Mouse (Mus musculus) heart, postnatal 14 days (tissue): Measurements from ENCODE around the gene Il31ra. TPM values are rescaled to one million over a fixed set of nuclear protein-coding genes. Genes with fewer than 3 reads are reported as not detected.
"Not testable (repeated sequence)": the region's sequence is repeated elsewhere in the genome, so short reads cannot be mapped to it uniquely, and the experiment has no call there.

Source experiments
- DNase-seq, 2 experiments: peaks; one replicate each; pipeline ENCODE4 v3.0.0; 2021 to 2022
- intact Hi-C: fragments of 180-260 bp; cut with DNase I; formaldehyde crosslinking; loops from one replicate; pipeline ENCODE4 v1.15.1; 2025
- long read RNA-seq, 2 experiments: library from polyadenylated mRNA; stranded (forward); transcript quantifications; one replicate each; pipeline ENCODE4 v2.0.0; 2021
- total RNA-seq, 2 experiments: library from RNA; stranded (reverse); gene quantifications; 2 replicates each; pipeline ENCODE4 v1.2.3; 2021

Gene Il31ra
- total RNA-seq, result under 1 TPM in 1 of 2 experiments, not detected in 1; 0.07 TPM
- long read RNA-seq, experiment 1, result 0 reads
- long read RNA-seq, experiment 2, result 0 reads

DNA sequence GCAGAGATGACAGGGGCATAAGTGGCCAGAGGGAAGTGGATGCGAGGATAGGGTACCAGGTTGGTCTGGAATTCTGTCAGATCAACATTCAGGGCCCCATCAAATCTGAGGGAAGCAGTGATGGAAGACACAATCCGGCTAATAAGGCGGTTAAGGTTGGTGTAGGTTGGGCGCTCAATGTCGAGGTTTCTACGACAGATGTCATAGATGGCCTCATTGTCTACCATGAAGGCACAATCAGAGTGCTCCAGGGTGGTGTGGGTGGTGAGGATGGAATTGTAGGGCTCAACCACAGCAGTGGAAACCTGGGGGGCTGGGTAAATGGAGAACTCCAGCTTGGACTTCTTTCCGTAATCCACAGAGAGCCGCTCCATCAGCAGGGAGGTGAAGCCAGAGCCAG, at the start of gene Il31ra:
Gene Il31ra, minus strand, starts transcription at position 101 of the 400 bp plus-strand sequence.
- intact Hi-C loops, result not testable (repeated sequence)

GRCm38 (mm10) chr13:112642897-112643296, 48.7 kb upstream of the Il31ra start:
- intact Hi-C loops, result no loop called here
- DNase-seq, result no peak

More for the DNA sequence above, at the start of gene Il31ra:
- not testable (repeated sequence) for DNase-seq

DNA sequence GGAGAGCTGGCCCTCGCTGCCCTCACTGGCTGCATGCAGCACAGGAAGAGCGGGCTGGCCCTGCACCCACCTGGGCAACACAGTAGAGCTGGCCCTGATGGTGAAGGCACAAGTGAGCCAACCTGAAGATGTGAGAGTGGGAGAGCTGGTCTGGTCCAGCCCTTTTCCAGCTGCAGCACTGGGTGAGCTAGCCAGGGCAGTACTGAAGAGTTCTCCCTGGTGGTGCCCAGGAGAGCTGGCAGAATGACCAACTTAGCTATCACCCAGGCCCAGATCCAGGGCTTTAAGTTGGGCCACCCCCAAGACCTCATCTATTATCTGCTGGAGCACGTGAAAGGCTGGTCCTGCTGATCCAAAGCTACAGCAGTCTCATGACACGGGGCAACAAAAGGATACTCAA, 45.0 kb upstream of the Il31ra start:
- peak; percentile 15 to 34 for DNase-seq
- intact Hi-C loops, result no loop called here

DNA sequence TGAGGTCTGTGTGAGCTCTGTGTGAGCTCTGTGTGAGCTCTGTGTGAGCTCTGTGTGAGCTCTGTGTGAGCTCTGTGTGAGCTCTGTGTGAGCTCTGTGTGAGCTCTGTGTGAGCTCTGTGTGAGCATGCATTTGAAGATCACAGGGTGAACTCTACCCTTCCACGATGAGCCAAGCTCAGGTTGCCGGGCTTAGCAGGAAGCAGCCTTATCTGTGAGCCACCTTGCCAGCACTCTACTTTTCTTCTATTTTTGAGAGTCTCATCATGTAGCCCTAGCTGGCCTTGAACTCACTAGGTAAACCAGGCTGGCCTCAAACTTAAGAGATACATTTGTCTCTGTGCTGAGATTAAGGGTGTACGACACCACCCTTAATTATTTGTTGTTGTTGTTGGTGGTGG, 42.3 kb upstream of the Il31ra start:
- intact Hi-C loops, result no loop called here
- no peak for DNase-seq

- intact Hi-C loops, result no loop called here
- DNase-seq, result no peak
These were observed 41.1 kb upstream of the Il31ra start for GRCm38 (mm10) chr13:112635174-112635837.

DNA sequence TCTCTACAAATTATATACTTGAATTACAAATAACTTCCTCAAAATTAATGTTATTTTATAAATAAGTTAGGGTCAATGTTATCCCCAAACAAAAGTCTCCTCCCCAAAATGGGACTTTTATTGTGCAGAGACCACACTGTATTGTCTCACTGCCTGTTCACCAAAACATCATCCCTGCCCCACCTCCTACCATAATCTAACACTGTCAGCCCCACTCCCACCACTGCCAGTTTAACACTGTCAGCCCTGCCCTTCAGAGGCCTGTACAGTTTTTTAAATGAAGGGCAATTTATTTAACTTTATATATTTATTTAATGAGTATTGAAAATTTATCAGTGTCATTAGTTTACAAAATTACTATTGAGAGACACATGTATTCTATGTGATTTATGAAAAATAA, 31.4 kb upstream of the Il31ra start:
- DNase-seq, result no peak
- intact Hi-C loops, result no loop called here

DNA sequence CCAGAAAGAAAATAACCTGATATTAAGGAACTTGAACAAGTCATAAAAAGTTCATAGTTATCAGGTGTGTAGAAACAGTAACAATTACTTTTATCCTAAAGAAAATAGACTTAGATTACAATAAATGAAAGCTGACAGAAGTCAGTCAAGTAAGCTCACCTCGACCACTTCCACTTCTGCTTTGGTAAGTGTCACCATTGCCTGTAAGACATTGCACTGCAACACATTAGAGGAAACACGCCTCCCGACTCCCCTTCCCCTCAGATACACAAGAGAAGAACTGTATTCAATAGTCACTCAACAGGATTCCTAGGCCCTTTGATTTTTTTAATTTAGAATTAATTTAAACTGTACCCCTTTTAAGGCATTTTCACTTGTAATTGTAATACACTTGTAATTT, 30.5 kb upstream of the Il31ra start:
- intact Hi-C loops, result no loop called here
- no peak for DNase-seq

- intact Hi-C loops, result no loop called here
- DNase-seq, result no peak
These were observed 29.5 kb upstream of the Il31ra start for GRCm38 (mm10) chr13:112623656-112624055.

DNA sequence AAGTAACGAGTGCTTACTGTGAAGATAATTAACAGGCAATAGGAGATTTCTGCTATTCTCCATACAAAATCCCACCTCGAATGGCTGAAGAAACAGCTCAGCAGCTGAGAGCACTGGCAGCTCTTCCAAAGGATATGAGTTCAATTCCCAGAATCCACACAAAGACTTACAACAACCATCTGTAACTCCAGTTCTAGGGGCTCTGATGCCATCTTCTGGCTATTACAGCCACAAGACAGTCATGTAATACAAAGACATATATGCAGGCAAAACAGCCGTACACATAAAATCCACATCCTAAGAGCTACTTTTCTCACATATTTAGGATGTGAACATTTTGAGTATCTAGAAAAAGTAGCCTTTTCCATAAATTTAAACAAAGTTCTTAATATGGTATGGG, 27.4 kb upstream of the Il31ra start:
- DNase-seq, result no peak
- intact Hi-C loops, result no loop called here

DNA sequence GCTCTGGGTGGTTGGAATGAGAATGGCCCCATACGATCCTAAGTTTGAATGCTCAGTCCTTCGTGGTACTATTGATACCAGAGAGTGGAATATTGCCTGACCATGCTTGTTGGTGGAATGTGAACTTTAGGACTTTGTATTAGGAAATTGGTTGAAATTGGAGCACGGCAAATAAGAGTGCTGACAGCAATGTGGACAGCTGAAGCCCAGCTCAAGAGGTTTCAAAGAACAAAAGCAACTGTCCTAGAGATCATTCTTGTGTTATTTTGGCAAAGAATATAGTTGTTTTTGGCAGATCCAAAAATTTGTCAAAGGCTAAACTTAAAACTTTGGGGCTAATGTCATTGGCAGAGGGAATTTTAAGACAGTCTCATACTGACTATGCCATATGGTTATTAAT, 14.4 kb upstream of the Il31ra start:
- intact Hi-C loops, result no loop called here

DNA sequence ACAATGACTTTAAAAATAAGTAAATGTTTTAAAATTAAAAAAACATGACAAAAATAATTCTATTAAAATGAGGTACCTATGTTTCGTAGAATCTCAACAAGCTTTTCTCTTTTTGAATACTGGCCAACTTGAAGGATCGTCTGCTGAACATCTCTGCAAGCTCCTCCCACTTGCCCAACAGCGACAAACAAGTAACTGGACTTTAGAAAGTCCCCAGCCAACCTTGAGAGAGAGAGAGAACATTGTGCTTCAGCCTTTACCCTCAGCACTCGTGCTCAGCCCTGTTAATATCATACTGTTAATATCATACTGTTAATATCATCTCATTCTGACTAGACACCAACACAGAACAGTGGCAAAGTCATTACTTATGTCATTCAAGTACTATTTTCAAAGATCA, 10.3 kb upstream of the Il31ra start:
- intact Hi-C loops, result no loop called here
- DNase-seq, result no peak

More for the DNA sequence above, 14.4 kb upstream of the Il31ra start:
- DNase-seq, result no peak

GRCm38 (mm10) chr13:112603839-112604238, 9.7 kb upstream of the Il31ra start:
- DNase-seq, result no peak
- intact Hi-C loops, result no loop called here

GRCm38 (mm10) chr13:112602607-112603006, 8.4 kb upstream of the Il31ra start:
- intact Hi-C loops, result no loop called here
- DNase-seq, result no peak

GRCm38 (mm10) chr13:112590254-112590653, 3.9 kb downstream of the Il31ra start:
- DNase-seq, result no peak
- intact Hi-C loops, result no loop called here

GRCm38 (mm10) chr13:112589625-112590024, 4.5 kb downstream of the Il31ra start:
- intact Hi-C loops, result no loop called here

GRCm38 (mm10) chr13:112584556-112585237, 9.5 kb downstream of the Il31ra start:
- DNase-seq, result no peak
- intact Hi-C loops, result no loop called here

More at GRCm38 (mm10) chr13:112589625-112590024, 4.5 kb downstream of the Il31ra start:
- DNase-seq, result no peak

DNA sequence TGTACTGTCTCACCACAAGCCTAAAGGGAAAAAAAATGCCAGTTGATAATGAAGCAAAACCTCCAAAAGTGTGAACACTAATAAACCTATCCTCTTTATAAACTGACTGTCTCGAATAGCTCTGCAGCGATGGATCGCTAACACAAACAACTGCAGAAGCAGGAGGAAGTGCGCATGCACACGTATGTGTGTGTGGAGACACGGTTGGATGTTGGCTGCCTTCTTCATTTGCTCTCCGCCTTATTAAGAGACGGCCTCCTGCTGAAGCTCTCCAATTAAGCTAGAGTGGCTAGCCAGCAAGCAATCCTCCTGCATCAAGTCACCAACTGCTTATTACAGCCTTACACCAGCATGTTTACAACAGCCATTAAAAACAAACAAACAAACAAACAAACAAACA, 11.9 kb downstream of the Il31ra start:
- intact Hi-C loops, result no loop called here
- no peak for DNase-seq

DNA sequence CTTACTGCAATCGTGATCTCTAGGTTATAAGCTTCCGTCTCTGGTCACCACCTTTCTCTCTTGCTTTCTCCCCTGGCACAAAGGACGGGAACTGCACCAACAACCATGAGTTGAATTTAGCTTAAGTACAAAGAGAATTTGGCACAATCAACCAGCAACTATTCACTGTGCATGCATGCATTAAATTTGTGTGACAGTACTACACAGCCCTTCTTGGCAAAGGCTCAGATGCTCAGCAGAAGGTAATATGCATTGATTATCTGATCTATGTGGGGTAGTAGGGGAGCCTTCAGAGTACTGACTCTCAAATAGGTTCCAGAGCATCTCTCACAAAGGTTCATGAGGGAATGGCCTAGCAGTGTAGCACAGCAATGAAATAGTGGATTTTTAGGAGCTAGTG, 12.4 kb downstream of the Il31ra start:
- intact Hi-C loops, result no loop called here
- no peak for DNase-seq

DNA sequence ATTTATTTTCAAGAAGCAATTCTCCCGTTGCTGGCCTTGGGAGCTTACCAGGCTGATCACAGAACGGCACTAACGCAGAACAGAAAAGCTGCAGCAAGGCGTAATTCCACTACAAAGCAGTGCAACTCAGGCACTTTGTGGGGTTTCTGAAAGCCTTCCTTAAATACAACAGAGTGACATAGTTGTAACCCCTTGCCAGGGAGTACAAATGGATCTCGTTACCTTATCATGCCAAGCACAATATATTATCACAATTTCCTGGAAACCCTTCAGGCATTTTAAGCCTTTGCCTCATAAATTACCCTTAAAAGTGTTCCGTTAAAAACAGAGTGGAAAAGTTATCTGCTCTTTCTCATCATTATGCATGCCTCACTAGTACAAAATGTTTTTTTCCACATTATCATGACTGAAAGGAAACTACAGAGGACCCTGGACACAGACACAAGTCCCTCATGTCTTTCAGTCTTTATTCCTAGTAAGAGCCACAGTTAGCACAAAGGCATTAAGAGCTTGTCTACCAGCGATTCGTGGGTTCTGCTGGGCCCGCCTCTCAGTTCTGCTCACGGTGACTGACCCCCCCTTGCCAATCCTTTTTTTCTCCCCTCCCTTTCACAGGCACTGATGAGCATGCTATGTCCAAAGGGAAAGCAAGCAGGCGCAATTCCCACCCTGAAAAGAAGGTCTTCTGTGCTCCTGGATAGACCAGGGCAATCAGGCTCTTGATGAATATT, 13.4 kb downstream of the Il31ra start:
- DNase-seq, result no peak
- intact Hi-C loops, result no loop called here

DNA sequence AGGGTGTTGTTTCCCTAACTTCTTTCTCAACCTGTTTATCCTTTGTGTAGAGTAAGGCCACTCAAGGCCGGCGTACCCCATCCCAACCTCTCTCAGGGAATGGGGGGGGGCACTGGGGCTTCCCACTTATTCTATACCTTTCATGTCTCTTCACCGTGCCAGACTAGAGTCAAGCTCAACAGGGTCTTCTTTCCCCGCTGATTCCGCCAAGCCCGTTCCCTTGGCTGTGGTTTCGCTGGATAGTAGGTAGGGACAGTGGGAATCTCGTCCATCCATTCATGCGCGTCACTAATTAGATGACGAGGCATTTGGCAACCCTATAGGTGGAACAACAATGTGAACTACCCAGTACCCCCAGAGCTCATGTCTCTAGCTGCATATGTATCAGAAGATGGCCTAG, 16.1 kb downstream of the Il31ra start:
- intact Hi-C loops, result not testable (repeated sequence)
- peak; percentile 100 for DNase-seq

GRCm38 (mm10) chr13:112573800-112574199, 20.4 kb downstream of the Il31ra start:
- DNase-seq, result no peak
- intact Hi-C loops, result no loop called here
